Mouse (Mus musculus) hindbrain, embryonic 14.5 days (tissue): ENCODE results near the gene Adh6a. TPM values are rescaled to one million over a fixed set of nuclear protein-coding genes. Genes with fewer than 3 reads are reported as not detected.
"Not testable (repeated sequence)": the region's sequence is repeated elsewhere in the genome, so short reads cannot be mapped to it uniquely, and the experiment has no call there.

Source experiments
- ATAC-seq: fragments of 200-750 bp; cut with Nextera tagmentation; 2 replicates; pipeline ENCODE4 v1.8.0; 2017; ENCODE audit warnings: moderate number of reproducible peaks, mild to moderate bottlenecking, moderate TSS enrichment, moderate library complexity; ENCODE audit not compliant: low FRiP score
- DNase-seq: peaks from one replicate; pipeline ENCODE4 v3.0.0-alpha.2; 2015; ENCODE audit warnings: low spot score
- H3K27ac ChIP-seq: fragments of 300-500 bp; sonication (generic); 2 replicates; pipeline ENCODE4 v1.5.1; 2014; ENCODE audit warnings: mild to moderate bottlenecking, moderate library complexity
- H3K27me3 ChIP-seq: fragments of 300-500 bp; sonication (generic); 2 replicates; pipeline ENCODE4 v1.6.1; 2014; ENCODE audit warnings: mild to moderate bottlenecking, low read length, mixed read lengths; ENCODE audit not compliant: control insufficient read depth, insufficient read depth
- H3K36me3 ChIP-seq: fragments of 300-500 bp; sonication (generic); replicated peaks from 2 replicates; pipeline ENCODE4 v1.6.1; 2014; ENCODE audit not compliant: control insufficient read depth, insufficient read depth
- H3K4me1 ChIP-seq: fragments of 300-500 bp; sonication (generic); replicated peaks from 2 replicates; pipeline ENCODE4 v1.6.1; 2014; ENCODE audit warnings: antibody characterized with exemption, low read length, mixed read lengths; ENCODE audit not compliant: control insufficient read depth, insufficient read depth
- H3K4me2 ChIP-seq: fragments of 300-500 bp; sonication (generic); replicated peaks from 2 replicates; pipeline ENCODE4 v1.6.1; 2014; ENCODE audit warnings: mild to moderate bottlenecking, moderate library complexity
- H3K4me3 ChIP-seq: fragments of 300-500 bp; sonication (generic); replicated peaks from 2 replicates; pipeline ENCODE4 v1.5.1; 2014; ENCODE audit warnings: mild to moderate bottlenecking, low read length
- H3K9ac ChIP-seq: fragments of 300-500 bp; sonication (generic); 2 replicates; pipeline ENCODE4 v1.6.1; 2014
- H3K9me3 ChIP-seq: fragments of 300-500 bp; sonication (generic); 2 replicates; pipeline ENCODE4 v1.6.1; 2016; ENCODE audit warnings: low read length; ENCODE audit not compliant: control insufficient read depth
- WGBS: fragments of 180-500 bp; shearing (Covaris S2); extraction: QIAGEN DNeasy Blood & Tissue Kit; methylation state at CpG from one replicate; pipeline ENCODE4 v1.1.7; 2014; 5-methylcytosine and 5-hydroxymethylcytosine counted together
- polyA plus RNA-seq: library from polyadenylated mRNA; unstranded; fragments of >200 nt; fragmentation: Nextera tagmentation; extraction: Ambion mirVana; gene quantifications from 2 replicates; pipeline ENCODE4 v1.2.1, GENCODE M21; 2014

Adh6a gene
- polyA plus RNA-seq, 1 experiment from 2014 or later, result not detected

DNA sequence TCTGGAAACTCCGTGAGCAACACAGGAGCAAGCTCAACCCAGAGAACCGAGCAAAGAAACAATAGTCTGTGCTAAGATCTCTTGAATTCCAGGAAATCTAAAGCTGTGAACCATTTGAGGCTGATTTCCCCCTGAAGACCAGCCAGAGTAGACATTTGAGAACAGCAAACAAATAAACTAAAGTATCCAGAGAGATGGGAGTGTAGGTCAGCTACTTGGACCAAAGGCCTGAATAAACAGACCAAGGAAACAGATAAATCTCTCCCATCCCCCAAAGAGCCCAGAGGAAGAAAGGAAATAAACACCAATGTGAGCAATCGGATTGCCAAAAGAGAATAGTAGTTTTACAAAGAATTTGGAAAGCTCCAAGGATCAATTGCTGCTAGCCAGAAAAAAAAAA lies 34.0 kb downstream of the Adh6a start:
- Histone ChIP-seq H3K36me3 (no peaks in the 10 kb centered on the region), H3K4me3 (no peak overlapping the region), H3K9ac (no peak overlapping the region), H3K4me1 (no peaks in the 10 kb centered on the region), H3K9me3 (no peaks in the 10 kb centered on the region), H3K27me3 (no peaks in the 10 kb centered on the region), H3K4me2 (no peak overlapping the region), H3K27ac (no peak overlapping the region)
- ATAC-seq, result no peak
- DNase-seq, result no peak
- 72% methylated on average over 3 of the region's 3 CpGs for WGBS

DNA sequence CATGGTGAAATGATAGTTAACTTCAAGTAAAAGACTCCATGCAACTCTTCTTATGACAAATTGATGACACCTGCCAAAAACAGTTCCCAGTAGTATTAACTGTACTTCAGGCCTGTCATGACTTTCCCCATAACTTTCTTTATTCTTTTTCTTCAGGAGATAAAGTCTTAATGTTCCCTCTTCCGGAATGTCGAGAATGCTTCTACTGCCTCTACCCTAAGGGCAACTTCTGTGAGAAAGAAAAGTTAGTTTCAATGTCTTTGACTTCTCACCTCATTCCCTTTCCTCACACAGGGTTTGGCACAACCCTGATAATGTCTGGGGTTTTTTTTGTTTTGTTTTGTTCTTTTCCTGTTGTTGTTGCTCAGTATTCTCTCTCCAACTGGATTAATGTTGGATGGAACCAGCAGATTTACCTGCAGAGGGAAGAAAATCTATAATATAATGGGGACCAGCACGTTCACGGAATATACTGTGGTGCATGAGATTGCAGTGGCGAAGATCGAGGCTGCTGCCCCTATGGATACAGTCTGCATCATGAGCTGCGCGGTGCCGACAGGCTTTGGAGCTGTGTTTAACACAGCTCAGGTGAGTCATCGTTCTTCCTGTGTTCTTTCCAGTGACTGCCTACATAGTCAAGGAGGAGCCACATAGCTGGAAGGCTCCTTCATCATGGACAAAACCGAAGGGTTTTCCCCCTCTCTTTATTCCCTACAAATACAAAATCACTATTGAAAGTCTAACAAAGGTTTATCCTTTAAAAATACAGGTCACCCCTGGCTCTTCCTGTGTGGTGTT lies 39.1 kb downstream of the Adh6a start:
- Histone ChIP-seq H3K4me3 (no peak overlapping the region), H3K4me2 (no peak overlapping the region), H3K27me3 (no peaks in the 10 kb centered on the region), H3K9me3 (no peaks in the 10 kb centered on the region), H3K36me3 (no peaks in the 10 kb centered on the region), H3K4me1 (no peaks in the 10 kb centered on the region), H3K9ac (no peak overlapping the region), H3K27ac (no peak overlapping the region)
- ATAC-seq (no peak), DNase-seq (no peak)
- 96% methylated on average over 11 of the region's 11 CpGs for WGBS

DNA sequence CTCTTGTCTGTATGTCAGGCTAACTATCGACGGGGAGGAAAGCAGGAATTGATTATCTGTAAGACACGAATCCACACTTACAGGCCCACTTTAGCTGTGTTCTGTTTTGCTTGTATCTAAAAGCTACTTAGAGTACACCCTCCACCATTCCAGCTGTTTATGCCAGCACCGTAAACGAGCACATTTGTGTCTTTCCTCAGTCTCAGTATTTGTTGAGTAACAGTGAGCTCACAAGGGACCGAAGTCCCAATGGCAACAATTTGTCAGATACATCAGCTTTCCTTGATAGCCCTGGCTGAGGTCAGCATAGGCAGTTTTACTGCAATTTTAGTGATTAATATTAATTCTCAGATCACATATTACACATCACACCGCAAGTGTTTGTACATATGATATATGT lies 45.8 kb downstream of the Adh6a start:
- Histone ChIP-seq H3K4me3 (no peak overlapping the region), H3K4me2 (no peak overlapping the region), H3K27ac (no peak overlapping the region), H3K9ac (no peak overlapping the region), H3K36me3 (no peaks in the 10 kb centered on the region), H3K27me3 (no peaks in the 10 kb centered on the region), H3K9me3 (no peaks in the 10 kb centered on the region), H3K4me1 (no peaks in the 10 kb centered on the region)
- WGBS, result 91% methylated on average over 7 of the region's 7 CpGs
- DNase-seq (no peak), ATAC-seq (no peak)

DNA sequence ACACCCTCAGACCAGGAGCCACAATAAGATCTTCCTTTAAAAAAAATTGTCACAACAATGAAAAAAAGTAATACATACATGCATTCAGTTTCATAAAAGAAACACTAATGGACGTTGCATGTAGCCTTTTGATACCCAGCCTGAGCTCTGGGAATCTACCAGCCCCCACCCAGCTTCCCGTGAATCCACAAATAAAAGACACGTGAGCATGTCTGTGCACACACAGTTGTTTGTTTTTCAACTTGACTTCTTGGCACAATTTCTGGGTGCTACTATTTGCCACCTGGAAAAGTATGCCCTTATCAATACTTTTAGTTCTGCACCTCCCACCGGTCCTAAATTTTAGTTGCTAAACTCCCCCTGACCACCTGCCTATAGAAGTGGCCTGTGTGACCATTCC lies 47.6 kb downstream of the Adh6a start:
- no peak for ATAC-seq
- Histone ChIP-seq H3K4me3 (no peak overlapping the region), H3K4me1 (no peaks in the 10 kb centered on the region), H3K4me2 (no peak overlapping the region), H3K9me3 (no peaks in the 10 kb centered on the region), H3K36me3 (no peaks in the 10 kb centered on the region), H3K9ac (no peak overlapping the region), H3K27me3 (no peaks in the 10 kb centered on the region), H3K27ac (no peak overlapping the region)
- WGBS, result 93% methylated on average over 4 of the region's 4 CpGs
- no peak for DNase-seq

DNA sequence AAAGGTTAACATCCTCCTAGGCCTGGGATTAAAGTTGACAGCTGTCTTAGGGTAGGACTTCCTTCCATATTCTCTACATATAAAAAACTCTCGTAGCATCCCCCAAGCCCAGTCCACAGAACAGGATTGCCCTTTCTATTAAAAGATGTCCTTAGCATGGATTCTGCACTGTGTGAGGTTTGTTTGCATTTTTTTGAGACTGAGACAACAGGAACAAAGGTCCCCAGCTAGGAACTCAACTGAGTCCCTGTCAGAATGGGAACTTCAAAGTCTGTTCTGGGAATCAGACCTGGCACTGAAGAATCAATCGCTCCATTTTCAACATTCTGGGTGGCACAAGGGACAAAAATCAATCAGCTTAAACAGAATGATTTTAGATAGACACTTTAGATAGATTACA lies 49.8 kb downstream of the Adh6a start:
- Histone ChIP-seq H3K4me2 (no peak overlapping the region), H3K4me3 (no peak overlapping the region), H3K4me1 (no peaks in the 10 kb centered on the region), H3K27me3 (no peaks in the 10 kb centered on the region), H3K9me3 (no peaks in the 10 kb centered on the region), H3K27ac (no peak overlapping the region), H3K36me3 (no peaks in the 10 kb centered on the region), H3K9ac (no peak overlapping the region)
- DNase-seq (no peak), ATAC-seq (no peak)
- WGBS, result 78% methylated on average over 2 of the region's 2 CpGs

DNA sequence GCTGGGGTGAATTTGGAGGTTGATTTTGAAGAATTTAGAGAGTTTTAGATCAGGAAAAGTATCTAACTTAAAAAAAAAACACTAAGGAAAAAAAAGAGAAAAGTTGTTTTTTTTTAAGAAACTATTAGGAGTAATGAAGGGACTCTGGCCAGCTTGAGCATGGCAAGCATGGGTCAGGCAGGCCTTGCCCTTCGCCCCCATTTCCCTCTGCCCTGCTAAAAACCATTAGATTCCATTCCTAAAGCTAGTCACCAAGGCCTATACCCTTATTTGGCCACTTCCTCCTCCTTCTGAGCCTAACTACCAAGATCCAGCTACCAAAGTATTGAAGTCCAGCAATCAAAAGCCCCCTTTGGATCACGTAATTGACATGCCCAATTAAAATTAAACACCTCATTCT lies 53.1 kb downstream of the Adh6a start:
- H3K4me3 ChIP-seq, result no peak overlapping the region
- no peak for DNase-seq
- no peaks in the 10 kb centered on the region for H3K27me3 ChIP-seq
- no peak overlapping the region for H3K9ac ChIP-seq
- H3K36me3 ChIP-seq, result no peaks in the 10 kb centered on the region
- no peak overlapping the region for H3K27ac ChIP-seq
- no peak for ATAC-seq
- 78% methylated on average over 2 of the region's 2 CpGs for WGBS
- H3K4me2 ChIP-seq, result no peak overlapping the region
- H3K9me3 ChIP-seq, result no peaks in the 10 kb centered on the region
- H3K4me1 ChIP-seq, result no peaks in the 10 kb centered on the region

DNA sequence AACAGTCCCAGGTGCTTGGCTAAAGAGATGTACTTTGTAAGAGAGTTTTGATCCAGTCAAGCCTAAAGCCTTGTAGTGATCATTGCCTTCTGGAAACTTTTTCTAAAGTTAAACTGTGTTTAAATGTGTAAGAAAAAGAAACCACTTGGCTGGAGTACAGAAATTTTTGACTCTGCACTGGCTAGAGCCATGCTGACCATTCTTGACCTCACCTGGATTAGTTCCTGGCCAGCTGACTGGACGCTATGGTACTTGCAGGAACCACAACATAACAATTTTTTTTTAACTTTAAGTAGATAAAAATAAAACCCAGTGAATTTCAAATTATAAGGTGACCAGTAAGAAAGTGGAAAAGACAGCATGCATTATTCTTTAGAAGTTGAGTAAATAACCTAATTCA lies 56.5 kb downstream of the Adh6a start:
- Histone ChIP-seq H3K36me3 (no peaks in the 10 kb centered on the region), H3K4me3 (no peak overlapping the region), H3K9me3 (no peaks in the 10 kb centered on the region), H3K27me3 (no peaks in the 10 kb centered on the region), H3K27ac (no peak overlapping the region), H3K4me1 (no peaks in the 10 kb centered on the region), H3K4me2 (no peak overlapping the region), H3K9ac (no peak overlapping the region)
- ATAC-seq (no peak), DNase-seq (no peak)
- 86% methylated on average over 1 of the region's 1 CpGs for WGBS

DNA sequence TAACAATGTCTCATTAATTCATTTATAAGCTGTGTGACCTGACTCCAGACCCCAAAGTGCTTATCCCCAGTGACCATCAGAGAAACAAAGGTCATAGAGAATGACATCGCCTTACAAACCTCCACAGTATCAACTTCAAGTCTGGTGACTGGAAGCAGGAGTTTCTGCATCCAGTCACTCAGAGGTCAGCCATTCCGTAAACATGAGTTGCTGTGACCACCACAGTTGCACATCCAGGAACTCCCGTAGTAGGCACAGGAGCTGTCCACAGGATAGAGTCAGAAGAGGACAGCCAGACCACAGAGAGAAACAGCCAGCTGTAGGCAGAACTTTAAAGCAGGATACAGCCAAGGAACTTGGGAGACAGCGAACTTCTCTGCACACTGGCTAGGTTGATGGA lies 57.2 kb downstream of the Adh6a start:
- H3K9ac ChIP-seq, H3K36me3 ChIP-seq, ATAC-seq, H3K27ac ChIP-seq, H3K27me3 ChIP-seq, DNase-seq, H3K9me3 ChIP-seq, H3K4me3 ChIP-seq, H3K4me1 ChIP-seq, H3K4me2 ChIP-seq: not testable (repeated sequence)
- WGBS, result 81% methylated on average over 4 of the region's 4 CpGs

DNA sequence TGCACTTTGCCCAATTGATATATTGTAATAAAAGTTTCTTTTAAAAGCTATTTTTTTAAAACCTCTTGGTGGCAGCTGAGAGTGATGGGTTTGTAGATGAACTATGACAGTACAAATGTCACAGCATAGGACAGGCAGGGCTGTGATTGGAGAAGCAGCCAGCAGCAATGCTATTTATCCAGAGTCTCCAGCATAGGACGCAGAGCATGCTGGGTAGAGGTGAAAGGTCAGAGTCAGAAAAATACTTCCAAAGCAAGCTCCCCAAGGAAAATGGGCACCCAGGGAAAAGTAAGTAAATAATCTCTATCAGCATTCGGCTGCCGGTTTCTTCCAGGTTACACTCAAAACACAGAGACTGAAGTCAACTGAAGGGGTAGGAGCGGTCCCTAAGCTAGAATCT lies 60.8 kb downstream of the Adh6a start:
- Histone ChIP-seq H3K9ac (no peak overlapping the region), H3K27me3 (no peaks in the 10 kb centered on the region), H3K9me3 (no peaks in the 10 kb centered on the region), H3K4me1 (no peaks in the 10 kb centered on the region), H3K4me3 (no peak overlapping the region), H3K4me2 (no peak overlapping the region), H3K27ac (no peak overlapping the region), H3K36me3 (no peaks in the 10 kb centered on the region)
- ATAC-seq, result no peak
- 76% methylated on average over 4 of the region's 4 CpGs for WGBS
- no peak for DNase-seq

DNA sequence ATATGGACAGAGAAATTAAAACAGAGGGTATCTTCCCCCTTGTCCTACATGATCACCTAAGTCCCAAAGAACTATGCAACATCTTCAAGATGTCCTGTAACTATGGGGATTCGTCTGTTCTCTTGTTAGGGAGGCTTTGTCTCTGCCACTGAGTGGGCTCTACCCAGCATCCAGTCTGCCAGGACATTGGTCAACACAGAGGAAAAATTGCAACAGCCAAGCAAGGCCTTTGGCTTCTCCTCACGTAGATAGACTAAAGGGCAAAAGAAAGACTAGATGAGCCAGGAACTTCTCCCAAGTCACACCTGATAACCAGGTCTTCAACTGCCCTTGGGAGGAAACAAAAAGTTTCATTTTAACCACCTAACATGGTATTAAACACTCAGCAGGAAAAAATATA lies 62.1 kb downstream of the Adh6a start:
- Histone ChIP-seq H3K4me2 (no peak overlapping the region), H3K27me3 (no peaks in the 10 kb centered on the region), H3K27ac (no peak overlapping the region), H3K9me3 (no peaks in the 10 kb centered on the region), H3K4me1 (no peaks in the 10 kb centered on the region), H3K4me3 (no peak overlapping the region), H3K9ac (no peak overlapping the region), H3K36me3 (no peaks in the 10 kb centered on the region)
- DNase-seq, result no peak
- WGBS, result 85% methylated on average over 2 of the region's 2 CpGs
- no peak for ATAC-seq
